Mouse (Mus musculus) liver, embryonic 14.5 days (tissue): ENCODE measurements around the gene Plk1. TPM values are rescaled to one million over a fixed set of nuclear protein-coding genes. Genes with fewer than 3 reads are reported as not detected.

ENCODE experiments used
- ATAC-seq: fragments of 200-750 bp; cut with Nextera tagmentation; 2 replicates; pipeline ENCODE4 v1.8.0; 2017; ENCODE audit warnings: moderate number of reproducible peaks, mild to moderate bottlenecking, moderate library complexity; ENCODE audit not compliant: insufficient read depth
- DNase-seq, 3 experiments: peaks; one replicate each; pipeline ENCODE4 v3.0.0-alpha.2; 2012 to 2013; ENCODE audit warnings: low read depth in 3 of 3, low spot score in 3 of 3
- H3K27ac ChIP-seq: fragments of 300-500 bp; sonication (generic); 2 replicates; pipeline ENCODE4 v1.5.1; 2014; ENCODE audit warnings: moderate library complexity, mild to moderate bottlenecking, control low read depth, inconsistent platforms
- H3K27me3 ChIP-seq: fragments of 300-500 bp; sonication (generic); 2 replicates; pipeline ENCODE4 v1.6.1; 2014; ENCODE audit warnings: mild to moderate bottlenecking, low read length, moderate library complexity; ENCODE audit not compliant: control insufficient read depth, insufficient read depth
- H3K36me3 ChIP-seq: fragments of 300-500 bp; sonication (generic); replicated peaks from 2 replicates; pipeline ENCODE4 v1.6.1; 2014; ENCODE audit warnings: low read depth; ENCODE audit not compliant: control insufficient read depth, insufficient read depth
- H3K4me1 ChIP-seq, 2 experiments: fragments of 200-500 bp in 1 of 2; fragments of 300-500 bp in 1 of 2; sonication (generic) in 1 of 2; replicated peaks; 2 replicates each; pipeline ENCODE4 v1.6.1; 2012 to 2014; ENCODE audit warnings: antibody characterized with exemption in 1 of 2, inconsistent platforms in 1 of 2, low read length in 1 of 2; ENCODE audit not compliant: control insufficient read depth in 2 of 2, insufficient read depth in 2 of 2
- H3K4me2 ChIP-seq: fragments of 300-500 bp; sonication (generic); 2 replicates; pipeline ENCODE4 v1.6.1; 2014; ENCODE audit warnings: low read depth, mild to moderate bottlenecking, control low read depth, moderate library complexity
- H3K4me3 ChIP-seq, 2 experiments: fragments of 200-500 bp in 1 of 2; fragments of 300-500 bp in 1 of 2; sonication (generic) in 1 of 2; 2 replicates each; pipeline ENCODE4 v1.5.1; 2012 to 2014; ENCODE audit warnings: low read depth in 2 of 2, low read length in 2 of 2, mild to moderate bottlenecking in 2 of 2, control low read depth in 1 of 2, inconsistent platforms in 1 of 2, moderate library complexity in 1 of 2; ENCODE audit not compliant: insufficient read depth in 1 of 2
- H3K9ac ChIP-seq: fragments of 300-500 bp; sonication (generic); replicated peaks from 2 replicates; pipeline ENCODE4 v1.6.1; 2014; ENCODE audit warnings: mild to moderate bottlenecking, control low read depth, moderate library complexity
- H3K9me3 ChIP-seq: fragments of 300-500 bp; sonication (generic); 2 replicates; pipeline ENCODE4 v1.6.1; 2016; ENCODE audit warnings: low read length, mixed read lengths; ENCODE audit not compliant: control insufficient read depth
- CTCF ChIP-seq: IDR thresholded peaks from 2 replicates; pipeline ENCODE4 v1.5.1; 2016; ENCODE audit warnings: antibody characterized with exemption, low read depth, control low read depth
- EP300 ChIP-seq: IDR thresholded peaks from 2 replicates; pipeline ENCODE4 v1.6.1; 2016; ENCODE audit warnings: antibody characterized with exemption, low read depth
- WGBS: fragments of 180-500 bp; shearing (Covaris S2); extraction: QIAGEN DNeasy Blood & Tissue Kit; methylation state at CpG from one replicate; pipeline ENCODE4 v1.1.7; 2014; ENCODE audit not compliant: insufficient replicate concordance; 5-methylcytosine and 5-hydroxymethylcytosine counted together
- polyA plus RNA-seq, 2 experiments: library from polyadenylated mRNA; depleted of rRNA in 1 of 2; stranded (reverse) in 1 of 2; unstranded in 1 of 2; fragments of >200 nt; fragmentation: Nextera tagmentation in 1 of 2; extraction: Ambion mirVana in 1 of 2; gene quantifications; 2 replicates each; pipeline versions ENCODE4 v1.2.1 to v1.2.3; 2012 to 2014

Plk1 gene
- polyA plus RNA-seq, 2 experiments = 59.6 to 77.0 TPM

GRCm38 (mm10) chr7:122132497-122133337 is 26.5 kb upstream of the Plk1 start, which contains the start of the genes Palb2 and Dctn5:
Gene Palb2 (minus strand): TSS chr7:122132985.
Gene Dctn5 (plus strand): TSS chr7:122133041.
- peak within 1 kb of the TSS; percentile 49 for H3K27ac ChIP-seq
- peaks cover 27% of the 10 kb centered on the region for H3K36me3 ChIP-seq
- peak within 1 kb of the TSS; percentile 71 for H3K4me2 ChIP-seq
- ATAC-seq (peak; percentile 99), DNase-seq (peak; percentile 95 to 98 (median 96))
- no peak for TF ChIP-seq EP300
- no peak for TF ChIP-seq CTCF
- H3K27me3 ChIP-seq = no peaks in the 10 kb centered on the region
- peaks cover 2 to 7% of the 10 kb centered on the region in 2 experiments; a peak in 2 of 4 replicates for H3K4me1 ChIP-seq
- peak within 1 kb of the TSS; percentile 74 to 78 for H3K4me3 ChIP-seq
- no peaks in the 10 kb centered on the region for H3K9me3 ChIP-seq
- WGBS = under 1% methylated on average over 54 of the region's 54 CpGs
- peak within 1 kb of the TSS; percentile 88 for H3K9ac ChIP-seq

- TF ChIP-seq EP300 = no peak
- no peak for TF ChIP-seq CTCF
- Histone ChIP-seq H3K36me3 (peaks cover 24% of the 10 kb centered on the region), H3K27ac (peak overlapping the region; percentile 49), H3K9me3 (no peaks in the 10 kb centered on the region), H3K27me3 (no peaks in the 10 kb centered on the region), H3K4me3 (peak overlapping the region; percentile 74 to 78), H3K4me2 (peak overlapping the region; percentile 71), H3K9ac (peak overlapping the region; percentile 88), H3K4me1 (peaks cover 2 to 7% of the 10 kb centered on the region in 2 experiments; a peak in 2 of 4 replicates)
- ATAC-seq = no peak
- 13% methylated on average over 8 of the region's 8 CpGs for WGBS
- DNase-seq = no peak
These were observed 26.0 kb upstream of the Plk1 start for GRCm38 (mm10) chr7:122133338-122133625.

GRCm38 (mm10) chr7:122135070-122135469 is 24.2 kb upstream of the Plk1 start:
- no peak overlapping the region for H3K4me3 ChIP-seq
- 67% methylated on average over 10 of the region's 10 CpGs for WGBS
- H3K9me3 ChIP-seq = no peaks in the 10 kb centered on the region
- no peaks in the 10 kb centered on the region for H3K27me3 ChIP-seq
- no peak overlapping the region for H3K27ac ChIP-seq
- no peak overlapping the region for H3K9ac ChIP-seq
- DNase-seq (peak in 1 of 3 experiments; percentile 27), ATAC-seq (no peak)
- H3K4me2 ChIP-seq = no peak overlapping the region
- peaks cover 36% of the 10 kb centered on the region for H3K36me3 ChIP-seq
- H3K4me1 ChIP-seq = peaks cover 2 to 7% of the 10 kb centered on the region in 2 experiments; a peak in 2 of 4 replicates
- no peak for TF ChIP-seq EP300
- TF ChIP-seq CTCF = peak; percentile 63

- Histone ChIP-seq H3K27ac (no peak overlapping the region), H3K4me3 (no peak overlapping the region), H3K4me1 (peaks cover 0 to 5% of the 10 kb centered on the region in 2 experiments; a peak in 2 of 4 replicates), H3K4me2 (no peak overlapping the region), H3K9me3 (no peaks in the 10 kb centered on the region), H3K27me3 (no peaks in the 10 kb centered on the region), H3K9ac (no peak overlapping the region), H3K36me3 (peaks cover 51% of the 10 kb centered on the region)
- TF ChIP-seq EP300 (no peak), CTCF (no peak)
- DNase-seq (no peak), ATAC-seq (no peak)
These were observed 22.2 kb upstream of the Plk1 start for GRCm38 (mm10) chr7:122137071-122137470.

- TF ChIP-seq CTCF (no peak), EP300 (no peak)
- no peak for ATAC-seq
These were observed 21.0 kb upstream of the Plk1 start for GRCm38 (mm10) chr7:122138190-122138589.

More at GRCm38 (mm10) chr7:122138190-122138589, 21.0 kb upstream of the Plk1 start:
- DNase-seq = no peak
- Histone ChIP-seq H3K4me1 (peaks cover 0 to 5% of the 10 kb centered on the region in 2 experiments; a peak in 2 of 4 replicates), H3K9me3 (no peaks in the 10 kb centered on the region), H3K27ac (no peak overlapping the region), H3K4me2 (no peak overlapping the region), H3K36me3 (peaks cover 55% of the 10 kb centered on the region), H3K9ac (no peak overlapping the region), H3K27me3 (no peaks in the 10 kb centered on the region), H3K4me3 (no peak overlapping the region)
- WGBS = 76% methylated on average over 5 of the region's 5 CpGs
